Mouse (Mus musculus) small intestine, adult 2 months (tissue): ENCODE measurements around the gene Vmn1r23. TPM values are rescaled to one million over a fixed set of nuclear protein-coding genes. Genes with fewer than 3 reads are reported as not detected.
"Not testable (repeated sequence)": the region's sequence is repeated elsewhere in the genome, so short reads cannot be mapped to it uniquely, and the experiment has no call there.

Experiments used
- H3K27ac ChIP-seq: fragments of 200-500 bp; 2 replicates; pipeline ENCODE4 v1.5.1; 2012; ENCODE audit warnings: low read depth, low read length, control low read depth, inconsistent platforms; ENCODE audit not compliant: insufficient read depth
- H3K27me3 ChIP-seq: fragments of 200-500 bp; 2 replicates; pipeline ENCODE4 v1.6.1; 2012; ENCODE audit warnings: mild to moderate bottlenecking, moderate library complexity, low read length, inconsistent platforms; ENCODE audit not compliant: control insufficient read depth, insufficient read depth
- H3K36me3 ChIP-seq: fragments of 200-500 bp; 2 replicates; pipeline ENCODE4 v1.6.1; 2012; ENCODE audit warnings: mild to moderate bottlenecking, low read length, control low read depth, inconsistent platforms; ENCODE audit not compliant: control insufficient read depth, insufficient read depth
- H3K4me1 ChIP-seq: fragments of 200-500 bp; 2 replicates; pipeline ENCODE4 v1.6.1; 2012; ENCODE audit warnings: low read length, inconsistent platforms, mixed read lengths; ENCODE audit not compliant: control insufficient read depth, insufficient read depth, insufficient read length
- H3K4me3 ChIP-seq: fragments of 200-500 bp; 2 replicates; pipeline ENCODE4 v1.5.1; 2012; ENCODE audit warnings: low read depth, mild to moderate bottlenecking, control low read depth, inconsistent platforms, low read length, moderate library complexity
- CTCF ChIP-seq: fragments of 200-500 bp; IDR thresholded peaks from 2 replicates; pipeline ENCODE4 v1.5.1; 2012; ENCODE audit warnings: low read depth, mild to moderate bottlenecking, control low read depth, inconsistent platforms, low read length, moderate library complexity, mixed read lengths; ENCODE audit not compliant: insufficient replicate concordance, insufficient read length; ENCODE audit errors: extremely low read depth
- POLR2A ChIP-seq: fragments of 200-500 bp; IDR thresholded peaks from 2 replicates; pipeline ENCODE4 v1.6.1; 2012; ENCODE audit warnings: low read depth, mild to moderate bottlenecking, control low read depth, inconsistent platforms, low read length, moderate library complexity
- WGBS: fragments of 180-500 bp; shearing (Covaris S2); methylation state at CpG from one replicate; pipeline ENCODE4 v1.1.7; 2018; 5-methylcytosine and 5-hydroxymethylcytosine counted together
- polyA plus RNA-seq: library from polyadenylated mRNA; depleted of rRNA; stranded (reverse); fragments of >200 nt; gene quantifications from 2 replicates; pipeline ENCODE4 v1.2.3, GENCODE M21; 2012; rRNA removed

Vmn1r23 gene
- not detected in 2 replicates for polyA plus RNA-seq

DNA sequence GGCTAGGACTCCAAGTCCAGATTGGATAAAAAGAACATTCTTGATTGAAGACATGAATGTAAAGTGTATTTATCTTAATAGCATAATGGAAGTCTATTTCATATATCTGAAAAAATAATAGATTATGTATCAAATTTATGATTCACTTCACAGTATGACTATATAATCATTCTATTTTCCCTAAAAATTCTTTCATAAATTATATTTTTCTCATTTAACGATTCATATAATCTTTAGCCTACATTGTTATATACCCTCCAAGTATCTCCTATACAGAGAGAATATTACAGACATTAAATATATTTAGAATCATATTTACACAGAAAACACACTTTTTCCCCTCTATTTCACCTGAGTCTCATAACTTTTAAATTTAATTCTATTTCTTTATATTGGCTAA lies at the start of gene Vmn1r23:
Gene Vmn1r23 (minus strand): TSS at position 101 of the 400 bp plus-strand sequence.
- Histone ChIP-seq H3K27me3 (no peaks in the 10 kb centered on the region), H3K27ac (no peak within 1 kb of the TSS), H3K4me3 (no peak within 1 kb of the TSS), H3K36me3 (no peaks in the 10 kb centered on the region), H3K4me1 (no peaks in the 10 kb centered on the region)
- 87% methylated on average over 1 of the region's 1 CpGs for WGBS
- TF ChIP-seq CTCF (no peak), POLR2A (no peak)

DNA sequence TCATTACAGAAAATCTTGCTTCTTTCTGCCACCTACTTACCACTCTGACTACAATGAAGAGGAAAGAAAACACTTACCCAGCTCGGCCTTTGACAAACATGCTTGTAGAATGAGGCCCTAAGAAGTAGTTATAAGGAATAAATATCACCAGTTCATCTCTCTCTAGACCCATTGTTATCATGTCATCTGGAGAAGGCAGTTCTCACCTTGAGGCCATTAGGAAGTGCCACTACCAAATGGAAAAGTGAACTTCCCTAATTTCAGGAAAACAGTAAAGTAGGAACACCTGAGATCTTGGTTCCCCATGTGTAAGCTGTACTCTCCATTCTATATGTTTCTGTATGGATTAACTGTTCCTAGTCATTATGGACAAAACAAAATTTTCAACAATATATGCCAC lies 34.8 kb upstream of the Vmn1r23 start, which contains the start of gene Vmn1r24:
Gene Vmn1r24 (minus strand): TSS at position 101 of the 400 bp plus-strand sequence.
- H3K36me3 ChIP-seq, H3K4me3 ChIP-seq, H3K27me3 ChIP-seq, H3K4me1 ChIP-seq, H3K27ac ChIP-seq: not testable (repeated sequence)
- WGBS, result 61% methylated on average over 1 of the region's 1 CpGs

- no peak within 1 kb of the TSS for H3K27ac ChIP-seq
- 81% methylated on average over 1 of the region's 1 CpGs for WGBS
- H3K36me3 ChIP-seq, result no peaks in the 10 kb centered on the region
- H3K27me3 ChIP-seq, result no peaks in the 10 kb centered on the region
- no peak for TF ChIP-seq POLR2A
- TF ChIP-seq CTCF, result no peak
- no peak within 1 kb of the TSS for H3K4me3 ChIP-seq
- no peaks in the 10 kb centered on the region for H3K4me1 ChIP-seq
Measured at GRCm38 (mm10) chr6:57907928-57908327, 18.7 kb downstream of the Vmn1r23 start, which contains the start of gene Vmn1r22. Gene Vmn1r22 (minus strand): TSS chr6:57908028.

Other genes with a start within 250 kb of the Vmn1r23 start
- 8.5 and 12.8 TPM in 2 replicates for gene Pyurf, start 234.8 kb downstream of the Vmn1r23 start, polyA plus RNA-seq
- 0.55 and 1.1 TPM in 2 replicates for gene Lancl2, start 224.3 kb downstream of the Vmn1r23 start, polyA plus RNA-seq
- 5.1 and 12.5 TPM in 2 replicates for gene Vopp1, start 101.7 kb downstream of the Vmn1r23 start, polyA plus RNA-seq
- not detected in 2 replicates for gene Vmn1r21, start 76.5 kb downstream of the Vmn1r23 start, polyA plus RNA-seq
- gene Vmn1r22, start 18.8 kb downstream of the Vmn1r23 start, polyA plus RNA-seq, result not detected in 2 replicates
- gene Vmn1r24, start 34.7 kb upstream of the Vmn1r23 start, polyA plus RNA-seq, result not detected in 2 replicates
- not detected in 2 replicates for gene Vmn1r25, start 54.0 kb upstream of the Vmn1r23 start, polyA plus RNA-seq
- not detected in 2 replicates for gene Vmn1r26, start 88.3 kb upstream of the Vmn1r23 start, polyA plus RNA-seq